Mouse (Mus musculus) ES-E14 (cell line): ENCODE data around the gene Neu1. TPM values are rescaled to one million over a fixed set of nuclear protein-coding genes. Genes with fewer than 3 reads are reported as not detected.

Source experiments
- DNase-seq: peaks from one replicate; pipeline ENCODE4 v3.0.0-alpha.2; 2013; ENCODE audit warnings: low read depth, low spot score
- H3K27ac ChIP-seq: 2 replicates; pipeline ENCODE4 v1.5.1; 2012; ENCODE audit warnings: low read depth, mild to moderate bottlenecking, low read length, moderate library complexity, mixed read lengths; ENCODE audit not compliant: poor library complexity, insufficient read depth, severe bottlenecking
- H3K36me3 ChIP-seq: 2 replicates; pipeline ENCODE4 v1.6.1; 2012; ENCODE audit warnings: mild to moderate bottlenecking, low read length, moderate library complexity, mixed read lengths; ENCODE audit not compliant: control insufficient read depth, poor library complexity, insufficient read depth, severe bottlenecking
- H3K4me1 ChIP-seq, 2 experiments: fragments of 150-350 bp in 1 of 2; sonication (generic) in 1 of 2; 2 replicates each; pipeline ENCODE4 v1.6.1; 2012; ENCODE audit warnings: low read length in 2 of 2, mild to moderate bottlenecking in 1 of 2, mixed read lengths in 1 of 2; ENCODE audit not compliant: control insufficient read depth in 2 of 2, insufficient read depth in 2 of 2, poor library complexity in 1 of 2
- H3K4me3 ChIP-seq, 2 experiments: fragments of 150-350 bp in 1 of 2; sonication (generic) in 1 of 2; 2 replicates each; pipeline ENCODE4 v1.5.1; 2012; ENCODE audit warnings: low read length in 2 of 2, low read depth in 1 of 2, mild to moderate bottlenecking in 1 of 2, mixed read lengths in 1 of 2; ENCODE audit not compliant: insufficient read depth in 1 of 2, poor library complexity in 1 of 2, severe bottlenecking in 1 of 2
- H3K9ac ChIP-seq: 2 replicates; pipeline ENCODE4 v1.6.1; 2012; ENCODE audit warnings: low read depth, mild to moderate bottlenecking, low read length, mixed read lengths; ENCODE audit not compliant: poor library complexity, insufficient read depth, severe bottlenecking
- H3K9me3 ChIP-seq: fragments of 150-350 bp; sonication (generic); 2 replicates; pipeline ENCODE4 v1.6.1; 2012; ENCODE audit warnings: low read depth, mild to moderate bottlenecking, low read length; ENCODE audit not compliant: control insufficient read depth, insufficient read depth
- CHD2 ChIP-seq: IDR thresholded peaks from 2 replicates; pipeline ENCODE4 v1.6.1; 2014; ENCODE audit warnings: mild to moderate bottlenecking, low read depth, low read length, inconsistent platforms
- HCFC1 ChIP-seq: IDR thresholded peaks from 2 replicates; pipeline ENCODE4 v1.6.1; 2012; ENCODE audit warnings: low read length, inconsistent platforms, borderline replicate concordance; ENCODE audit not compliant: insufficient read depth
- MAFK ChIP-seq: IDR thresholded peaks from 2 replicates; pipeline ENCODE4 v1.6.1; 2014; ENCODE audit warnings: mild to moderate bottlenecking, low read depth, low read length, inconsistent platforms; ENCODE audit not compliant: insufficient read depth
- ZC3H11A ChIP-seq: IDR thresholded peaks from 2 replicates; pipeline ENCODE4 v1.6.1; 2012; ENCODE audit warnings: low read depth, mild to moderate bottlenecking, inconsistent platforms, low read length, borderline replicate concordance
- ZNF384 ChIP-seq: IDR thresholded peaks from 2 replicates; pipeline ENCODE4 v1.6.1; 2012; ENCODE audit warnings: low read depth, low read length, inconsistent platforms
- in situ Hi-C, 2 experiments: fragments of 600-800 bp; cut with MboI; formaldehyde crosslinking; loops; one replicate each; pipeline ENCODE4 v1.15.1; 2025; ENCODE audit warnings: low sequenced_read_pairs in 2 of 2, inconsistent platforms in 1 of 2; ENCODE audit not compliant: unreplicated experiment in 2 of 2
- total RNA-seq: library from RNA; depleted of rRNA; stranded (reverse); fragments of 300-350 nt; gene quantifications from 2 replicates; pipeline ENCODE4 v1.2.3, GENCODE M21; 2012

The Neu1 gene
- total RNA-seq, 1 experiment, result 24.0 TPM

GRCm38 (mm10) chr17:34917188-34917587, 13.9 kb upstream of the Neu1 start:
- no peak for DNase-seq
- TF ChIP-seq CHD2 (no peak), HCFC1 (no peak), ZNF384 (no peak), ZC3H11A (no peak), MAFK (no peak)
- Histone ChIP-seq H3K9me3 (no peaks in the 10 kb centered on the region), H3K4me1 (peaks cover 2 to 9% of the 10 kb centered on the region in 2 experiments; a peak in 1 of 4 replicates), H3K27ac (no peak overlapping the region), H3K9ac (peak overlapping the region; percentile 11; the same call in 1 of the 2 replicates), H3K36me3 (peaks cover 18% of the 10 kb centered on the region), H3K4me3 (peak overlapping the region in 1 of 2 experiments; percentile 8; a peak in 1 of 4 replicates)
- in situ Hi-C loops, result no loop called here

DNA sequence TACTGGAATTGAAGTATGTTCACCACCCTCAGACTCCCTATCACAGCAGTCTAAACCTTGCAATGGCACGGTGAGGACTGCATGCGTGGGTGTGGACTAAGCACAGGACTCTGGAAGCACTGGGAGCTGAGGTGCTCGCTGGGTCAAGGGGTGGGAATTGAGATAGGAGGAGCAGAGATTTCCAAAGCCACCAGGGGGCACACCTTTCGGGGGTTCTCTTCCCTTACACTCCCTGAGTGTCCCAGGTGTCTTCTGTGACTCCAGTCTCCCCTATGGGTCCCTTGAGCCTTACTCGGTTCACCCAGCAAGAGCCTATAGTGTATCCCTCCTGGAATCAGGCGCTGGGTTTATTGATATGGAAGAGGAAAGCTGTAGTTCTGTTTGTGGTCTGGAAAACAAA, 8.1 kb upstream of the Neu1 start:
- DNase-seq, result no peak
- Histone ChIP-seq H3K27ac (no peak overlapping the region), H3K4me3 (no peak overlapping the region), H3K9ac (no peak overlapping the region), H3K9me3 (no peaks in the 10 kb centered on the region), H3K4me1 (peaks cover 2% of the 10 kb centered on the region in 2 experiments; a peak in 1 of 4 replicates), H3K36me3 (no peaks in the 10 kb centered on the region)
- TF ChIP-seq ZNF384, result no peak
- no peak for TF ChIP-seq MAFK
- no peak for TF ChIP-seq HCFC1
- TF ChIP-seq CHD2, result no peak
- no peak for TF ChIP-seq ZC3H11A
- in situ Hi-C loops, result no loop called here

DNA sequence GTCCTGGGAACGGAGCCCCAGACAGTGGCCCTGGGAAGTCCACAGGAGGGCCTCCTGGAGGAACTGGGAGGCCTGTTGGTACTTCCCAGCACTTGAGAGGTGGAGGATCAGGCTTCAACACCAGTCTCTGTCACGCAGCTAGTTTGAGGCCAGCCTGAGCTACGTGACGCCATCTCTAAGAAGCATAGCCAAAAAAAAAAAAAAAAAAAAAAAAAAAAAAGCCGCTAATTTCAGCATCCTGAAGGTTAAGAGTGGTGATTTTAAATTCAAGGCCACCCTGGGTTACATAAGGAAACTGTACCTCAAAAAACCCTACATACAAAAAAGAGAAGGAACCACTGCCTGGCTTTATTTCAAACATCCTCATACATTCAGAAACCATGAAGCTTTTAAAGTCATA, 6.8 kb upstream of the Neu1 start:
- in situ Hi-C loops, result no loop called here
- peaks cover 0 to 10% of the 10 kb centered on the region in 2 experiments; a peak in 2 of 4 replicates for H3K4me1 ChIP-seq
- no peaks in the 10 kb centered on the region for H3K9me3 ChIP-seq
- TF ChIP-seq MAFK (no peak), ZNF384 (0 out of 2 replicates have a peak, but pooled peaks have one; percentile 40)
- no peaks in the 10 kb centered on the region for H3K36me3 ChIP-seq
- H3K4me3 ChIP-seq, result no peak overlapping the region
- H3K9ac ChIP-seq, result no peak overlapping the region
- DNase-seq, result no peak
- no peak overlapping the region for H3K27ac ChIP-seq

DNA sequence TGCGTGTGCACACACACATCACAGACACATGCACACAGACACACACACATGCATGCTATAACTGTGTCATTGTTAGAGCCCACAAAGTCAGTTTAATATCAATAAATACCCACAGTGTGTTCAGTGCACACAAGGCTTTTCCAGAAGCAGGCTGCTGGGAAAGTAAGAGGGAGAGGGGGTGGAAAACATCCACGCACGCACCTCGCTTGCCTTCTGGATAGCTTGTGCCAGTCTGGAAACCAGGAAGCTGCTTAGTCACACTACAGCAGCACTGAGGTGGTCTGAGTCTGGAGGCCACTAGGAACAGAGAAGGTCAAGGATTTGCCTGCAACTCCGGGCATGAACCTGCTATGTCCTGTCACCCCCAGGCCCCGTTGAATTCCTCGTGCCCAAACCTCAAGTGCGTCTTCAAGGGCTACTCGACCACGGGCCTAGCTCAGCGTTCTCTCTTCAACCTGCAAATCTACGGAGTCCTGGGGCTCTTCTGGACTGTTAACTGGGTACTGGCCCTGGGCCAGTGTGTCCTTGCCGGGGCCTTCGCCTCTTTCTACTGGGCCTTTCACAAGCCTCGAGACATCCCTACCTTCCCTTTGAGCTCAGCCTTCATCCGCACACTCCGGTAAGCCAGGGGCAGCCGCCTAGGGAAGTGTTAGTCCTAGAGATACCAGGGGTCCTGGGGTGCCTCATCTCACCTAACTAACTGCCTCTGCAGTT, 3.6 kb upstream of the Neu1 start:
- Histone ChIP-seq H3K9ac (0 out of 2 replicates have a peak overlapping the region, but pooled peaks have one; percentile 52), H3K27ac (no peak overlapping the region), H3K9me3 (no peaks in the 10 kb centered on the region), H3K36me3 (no peaks in the 10 kb centered on the region), H3K4me3 (peak overlapping the region in 1 of 2 experiments; percentile 59; a peak in 1 of 4 replicates), H3K4me1 (peaks cover 0 to 12% of the 10 kb centered on the region in 2 experiments; a peak in 2 of 4 replicates)
- in situ Hi-C loops, result no loop called here
- DNase-seq, result no peak
- TF ChIP-seq HCFC1 (no peak), ZNF384 (no peak), ZC3H11A (no peak), CHD2 (no peak), MAFK (no peak)
